Mouse (Mus musculus) stomach, postnatal 0 days (tissue): ENCODE measurements at regions not wholly inside any gene's neighbourhood (a gene's known extent, or its start where the extent isn't known, plus 50 kb on each side); places are given as distances from the start of the nearest gene placed in this dataset.

ENCODE experiments used
- CTCF ChIP-seq: IDR thresholded peaks from 2 replicates; pipeline ENCODE4 v1.5.1; 2016; ENCODE audit warnings: antibody characterized with exemption, low read depth, mild to moderate bottlenecking, moderate library complexity
- EP300 ChIP-seq: optimal IDR thresholded peaks from 2 replicates; pipeline ENCODE3; 2016; ENCODE audit warnings: antibody characterized with exemption

GRCm38 (mm10) chr10:8667244-8667643 lies 148.6 kb upstream of the Ust start:
- TF ChIP-seq CTCF = no peak
- TF ChIP-seq EP300 = no peak
